Mouse (Mus musculus): ENCODE results near the gene Dusp28. TPM values are rescaled to one million over a fixed set of nuclear protein-coding genes. Genes with fewer than 3 reads are reported as not detected.
A peak's percentile ranks its signal among the peaks of the same experiment; 100 is the strongest.

The Dusp28 gene
- polyA plus RNA-seq, 1 experiment from 2014 or later, result 10.3 TPM

GRCm38 (mm10) chr1:92920474-92921200 lies 13.9 kb downstream of the Dusp28 start:
- H3K4me2 ChIP-seq, result no peak overlapping the region
- H3K4me1 ChIP-seq (replicated peaks), result 0 out of 2 replicates have a peak, but pooled peaks cover 10% of the 10 kb centered on the region
- no peak overlapping the region for H3K9ac ChIP-seq
- no peak for ATAC-seq (ENCODE audit: insufficient number of reproducible peaks, low FRiP score)
- no peaks in the 10 kb centered on the region for H3K9me3 ChIP-seq (replicated peaks)
- H3K27me3 ChIP-seq (replicated peaks), result no peaks in the 10 kb centered on the region
- H3K4me3 ChIP-seq, result no peak overlapping the region
- no peak overlapping the region for H3K27ac ChIP-seq (ENCODE audit: poor library complexity, severe bottlenecking)
- peaks cover 56% of the 10 kb centered on the region for H3K36me3 ChIP-seq
- WGBS, result 73% methylated on average over 7 of the region's 7 CpGs

GRCm38 (mm10) chr1:92921496-92921895 lies 14.7 kb downstream of the Dusp28 start:
- no peak for ATAC-seq (ENCODE audit: insufficient number of reproducible peaks, low FRiP score)
- 72% methylated on average over 4 of the region's 4 CpGs for WGBS
- Histone ChIP-seq H3K9ac (no peak overlapping the region), H3K4me3 (no peak overlapping the region), H3K36me3 (peaks cover 47% of the 10 kb centered on the region), H3K4me2 (no peak overlapping the region), H3K27me3 (replicated peaks) (no peaks in the 10 kb centered on the region), H3K9me3 (replicated peaks) (no peaks in the 10 kb centered on the region), H3K4me1 (replicated peaks) (0 out of 2 replicates have a peak, but pooled peaks cover 10% of the 10 kb centered on the region), H3K27ac (ENCODE audit: poor library complexity, severe bottlenecking) (no peak overlapping the region; the same call in 1 of the 2 replicates)

GRCm38 (mm10) chr1:92930171-92930706 lies 23.5 kb downstream of the Dusp28 start:
- Histone ChIP-seq H3K9ac (no peak overlapping the region), H3K27me3 (replicated peaks) (peaks cover 20% of the 10 kb centered on the region; the same call in 1 of the 2 replicates), H3K4me2 (no peak overlapping the region), H3K9me3 (replicated peaks) (peaks cover 12% of the 10 kb centered on the region; the same call in 1 of the 2 replicates), H3K4me1 (replicated peaks) (peaks cover 8% of the 10 kb centered on the region), H3K27ac (ENCODE audit: poor library complexity, severe bottlenecking) (no peak overlapping the region), H3K4me3 (no peak overlapping the region), H3K36me3 (no peaks in the 10 kb centered on the region; the same call in 1 of the 2 replicates)
- ATAC-seq (ENCODE audit: insufficient number of reproducible peaks, low FRiP score), result no peak
- 32% methylated on average over 1 of the region's 1 CpGs for WGBS

- ATAC-seq (ENCODE audit: insufficient number of reproducible peaks, low FRiP score), result no peak
- Histone ChIP-seq H3K4me2 (peak overlapping the region; percentile 92), H3K36me3 (peaks cover 10% of the 10 kb centered on the region), H3K4me3 (peak overlapping the region; percentile 82), H3K4me1 (replicated peaks) (peaks cover 21% of the 10 kb centered on the region), H3K27me3 (replicated peaks) (peaks cover 15% of the 10 kb centered on the region; the same call in 1 of the 2 replicates), H3K27ac (ENCODE audit: poor library complexity, severe bottlenecking) (peak overlapping the region; percentile 92), H3K9me3 (replicated peaks) (peaks cover 12% of the 10 kb centered on the region; the same call in 1 of the 2 replicates), H3K9ac (peak overlapping the region; percentile 69)
- WGBS, result 83% methylated on average over 4 of the region's 4 CpGs
These were observed 26.8 kb downstream of the Dusp28 start for GRCm38 (mm10) chr1:92933611-92934010.

DNA sequence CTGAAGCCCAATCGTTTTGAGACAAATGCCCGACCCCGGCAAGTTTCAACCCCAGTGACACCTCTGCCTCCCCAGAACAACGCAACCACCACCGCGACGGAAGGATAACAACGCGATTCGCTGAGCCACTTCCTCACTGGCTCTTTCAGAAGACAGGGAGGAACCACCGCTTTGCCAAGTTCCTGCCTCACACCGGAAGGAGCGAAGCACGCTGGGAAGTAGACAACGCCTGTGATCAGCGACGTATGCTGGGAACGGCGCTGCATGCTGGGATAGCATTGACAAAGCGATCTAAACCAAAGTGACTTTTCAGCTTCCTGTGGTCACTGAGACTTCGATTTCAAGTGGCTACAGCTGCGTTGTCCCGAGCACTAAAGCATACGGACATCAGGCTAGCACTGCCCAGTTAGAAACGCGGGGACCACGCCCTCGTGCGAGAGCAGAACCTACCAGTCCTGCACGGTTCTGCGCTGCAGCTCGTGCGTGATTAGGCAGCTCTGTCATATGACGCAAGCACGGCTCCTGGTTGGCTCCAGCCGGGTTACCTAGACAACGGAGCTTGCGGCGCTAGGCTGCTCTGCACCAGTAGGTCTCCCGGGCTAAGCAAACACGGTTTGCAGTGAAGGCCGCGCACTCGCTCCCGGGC lies 27.5 kb downstream of the Dusp28 start, which contains the start of gene Capn10:
Gene Capn10, plus strand, starts transcription at position 195 of the 646 bp plus-strand sequence.
- Histone ChIP-seq H3K27ac (ENCODE audit: poor library complexity, severe bottlenecking) (peak within 1 kb of the TSS; percentile 92), H3K4me2 (peak within 1 kb of the TSS; percentile 92), H3K9ac (peak within 1 kb of the TSS; percentile 84), H3K27me3 (replicated peaks) (peaks cover 8% of the 10 kb centered on the region; the same call in 1 of the 2 replicates), H3K4me3 (peak within 1 kb of the TSS; percentile 82), H3K4me1 (replicated peaks) (peaks cover 21% of the 10 kb centered on the region), H3K36me3 (peaks cover 17% of the 10 kb centered on the region), H3K9me3 (replicated peaks) (peaks cover 12% of the 10 kb centered on the region; the same call in 1 of the 2 replicates)
- ATAC-seq (ENCODE audit: insufficient number of reproducible peaks, low FRiP score), result peak; percentile 100
- WGBS, result under 1% methylated on average over 45 of the region's 45 CpGs

DNA sequence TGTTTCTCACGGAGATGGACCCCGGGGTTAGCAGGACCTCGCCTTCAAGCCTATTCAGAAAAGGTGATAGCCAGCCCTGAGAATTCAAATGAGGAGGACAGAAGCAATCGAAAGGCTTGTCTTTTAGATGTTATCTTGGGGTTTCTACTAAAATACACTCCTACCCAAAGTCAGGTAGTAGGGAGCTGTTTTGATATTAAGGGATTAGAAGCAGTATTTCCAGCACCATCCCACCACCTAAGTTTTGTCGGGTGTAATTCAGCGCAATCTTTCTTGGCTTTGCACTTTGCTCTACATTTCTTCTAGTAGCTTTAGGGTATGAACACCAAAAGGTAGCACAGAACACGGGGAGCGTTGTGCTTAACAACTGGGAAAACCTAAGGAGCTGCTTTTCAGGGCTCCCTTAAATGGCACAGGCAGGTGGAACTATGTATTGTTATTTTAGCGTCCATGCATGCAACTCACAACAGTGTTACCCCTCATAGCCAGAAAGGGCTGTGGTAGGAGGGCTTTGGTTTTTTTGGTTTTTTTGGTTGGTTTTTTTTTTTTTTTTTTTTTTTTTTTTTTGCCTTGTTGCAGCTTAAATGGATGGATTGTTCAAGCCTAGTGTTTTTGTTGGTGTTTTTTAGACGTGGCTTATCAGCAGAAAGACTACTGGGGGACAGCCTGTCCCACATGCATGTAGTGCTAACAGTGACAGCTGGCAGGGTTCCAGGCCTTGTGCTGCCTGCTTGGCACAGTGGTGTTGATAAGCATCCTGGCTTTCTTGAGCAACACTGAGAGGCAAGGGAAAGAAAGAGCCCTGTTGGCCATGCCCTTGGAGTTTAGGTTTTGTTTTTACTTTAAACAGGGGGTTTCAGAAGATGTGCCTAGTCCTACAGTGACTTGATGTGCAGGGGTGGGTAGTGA lies 28.5 kb downstream of the Dusp28 start:
- peak overlapping the region; percentile 92; the same call in 1 of the 2 replicates for H3K27ac ChIP-seq (ENCODE audit: poor library complexity, severe bottlenecking)
- peak overlapping the region; percentile 84 for H3K9ac ChIP-seq
- H3K27me3 ChIP-seq (replicated peaks), result peaks cover 2% of the 10 kb centered on the region; the same call in 1 of the 2 replicates
- H3K4me2 ChIP-seq, result peak overlapping the region; percentile 92
- H3K4me3 ChIP-seq, result peak overlapping the region; percentile 82
- H3K9me3 ChIP-seq (replicated peaks), result peaks cover 12% of the 10 kb centered on the region; the same call in 1 of the 2 replicates
- WGBS, result 14% methylated on average over 10 of the region's 10 CpGs
- peaks cover 21% of the 10 kb centered on the region for H3K4me1 ChIP-seq (replicated peaks)
- peaks cover 27% of the 10 kb centered on the region for H3K36me3 ChIP-seq
- no peak for ATAC-seq (ENCODE audit: insufficient number of reproducible peaks, low FRiP score)

DNA sequence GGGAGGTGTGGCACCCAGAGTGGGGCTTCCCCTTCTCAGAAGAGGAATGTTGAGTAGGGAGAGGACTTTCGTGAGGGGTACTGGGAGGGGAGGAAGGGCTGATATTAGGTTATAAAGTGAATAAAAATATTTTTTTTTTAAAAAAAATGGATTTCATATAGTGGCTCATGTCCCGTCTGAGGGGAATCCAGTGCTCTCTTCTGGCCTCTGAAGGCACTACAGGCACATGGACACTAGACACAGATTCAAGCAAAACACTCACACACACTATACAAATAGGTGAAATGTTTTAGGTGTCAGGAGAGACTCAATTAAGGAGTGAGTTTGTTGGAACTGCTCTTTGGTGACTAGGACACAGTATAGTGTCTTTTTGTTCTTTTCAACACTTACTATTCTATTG lies 29.2 kb downstream of the Dusp28 start:
- Histone ChIP-seq H3K27me3 (replicated peaks) (no peaks in the 10 kb centered on the region), H3K4me1 (replicated peaks) (peaks cover 21% of the 10 kb centered on the region), H3K27ac (ENCODE audit: poor library complexity, severe bottlenecking) (no peak overlapping the region), H3K4me3 (peak overlapping the region; percentile 82), H3K36me3 (peaks cover 30% of the 10 kb centered on the region), H3K9ac (no peak overlapping the region), H3K9me3 (replicated peaks) (peaks cover 12% of the 10 kb centered on the region; the same call in 1 of the 2 replicates), H3K4me2 (peak overlapping the region; percentile 92)
- ATAC-seq (ENCODE audit: insufficient number of reproducible peaks, low FRiP score), result no peak
- WGBS, result 56% methylated on average over 2 of the region's 2 CpGs

DNA sequence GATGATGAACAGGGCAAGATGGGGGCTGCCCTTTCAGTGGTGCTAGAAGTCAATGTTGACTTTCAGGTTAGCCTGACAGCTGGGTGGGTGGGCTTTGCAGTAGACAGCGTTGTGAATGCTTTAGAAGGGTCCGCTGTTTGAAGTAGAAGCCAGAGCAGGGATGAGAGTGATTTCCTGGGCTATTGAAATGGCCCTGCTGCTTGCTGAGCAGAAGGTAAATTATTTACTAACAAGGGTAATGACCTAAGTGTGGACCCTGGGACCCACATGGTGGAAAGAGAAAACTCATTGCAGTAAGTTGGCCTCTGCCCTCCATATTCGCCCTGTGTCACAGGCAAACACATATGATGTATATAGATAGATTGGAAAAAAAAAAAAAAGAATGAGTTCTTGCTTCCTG lies 29.7 kb downstream of the Dusp28 start:
- Histone ChIP-seq H3K4me1 (replicated peaks) (peaks cover 21% of the 10 kb centered on the region), H3K36me3 (peaks cover 33% of the 10 kb centered on the region), H3K27me3 (replicated peaks) (no peaks in the 10 kb centered on the region), H3K27ac (ENCODE audit: poor library complexity, severe bottlenecking) (no peak overlapping the region), H3K4me2 (no peak overlapping the region), H3K9ac (no peak overlapping the region), H3K9me3 (replicated peaks) (peaks cover 12% of the 10 kb centered on the region; the same call in 1 of the 2 replicates), H3K4me3 (no peak overlapping the region)
- ATAC-seq (ENCODE audit: insufficient number of reproducible peaks, low FRiP score), result no peak
- WGBS, result 81% methylated on average over 3 of the region's 3 CpGs

DNA sequence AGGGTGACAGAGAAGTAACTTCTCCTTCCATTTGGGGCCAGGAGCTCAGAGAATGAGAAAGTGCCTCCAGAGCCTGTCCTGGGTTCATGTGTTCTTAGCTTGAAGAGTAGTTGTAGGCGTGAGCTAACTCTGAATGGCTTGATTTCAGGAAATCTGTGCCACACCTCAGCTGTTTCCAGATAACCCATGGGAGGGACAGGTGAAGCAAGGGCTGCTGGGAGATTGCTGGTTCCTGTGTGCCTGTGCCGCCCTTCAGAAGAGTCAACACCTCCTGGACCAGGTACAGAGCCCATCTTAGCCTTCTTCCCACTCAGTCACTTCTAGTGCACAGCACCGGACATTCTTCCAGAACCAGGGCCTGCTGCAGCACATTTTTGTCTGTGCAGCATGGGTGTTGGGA lies 31.0 kb downstream of the Dusp28 start:
- no peak for ATAC-seq (ENCODE audit: insufficient number of reproducible peaks, low FRiP score)
- Histone ChIP-seq H3K4me3 (no peak overlapping the region), H3K36me3 (peaks cover 46% of the 10 kb centered on the region), H3K27ac (ENCODE audit: poor library complexity, severe bottlenecking) (no peak overlapping the region), H3K9ac (no peak overlapping the region), H3K4me1 (replicated peaks) (peaks cover 21% of the 10 kb centered on the region), H3K4me2 (no peak overlapping the region), H3K9me3 (replicated peaks) (peaks cover 4% of the 10 kb centered on the region; the same call in 1 of the 2 replicates), H3K27me3 (replicated peaks) (no peaks in the 10 kb centered on the region)
- 85% methylated on average over 3 of the region's 3 CpGs for WGBS

- no peak for ATAC-seq (ENCODE audit: insufficient number of reproducible peaks, low FRiP score)
- Histone ChIP-seq H3K9me3 (replicated peaks) (no peaks in the 10 kb centered on the region), H3K4me2 (no peak overlapping the region), H3K9ac (no peak overlapping the region), H3K27me3 (replicated peaks) (no peaks in the 10 kb centered on the region), H3K4me1 (replicated peaks) (peaks cover 16% of the 10 kb centered on the region), H3K4me3 (no peak overlapping the region), H3K27ac (ENCODE audit: poor library complexity, severe bottlenecking) (no peak overlapping the region), H3K36me3 (peaks cover 59% of the 10 kb centered on the region)
- 82% methylated on average over 4 of the region's 4 CpGs for WGBS
These were observed 33.0 kb downstream of the Dusp28 start for GRCm38 (mm10) chr1:92939746-92940145.

Data from heart, embryonic 12.5 days (tissue).